Mouse (Mus musculus): ENCODE data around the gene Foxp4.

GRCm38 (mm10) chr17:47899156-47899555 lies 25.3 kb downstream of the Foxp4 start:
- TF ChIP-seq CTCF (IDR thresholded peaks at IDR 0.05; ENCODE audit: low read depth) (no peak), EP300 (optimal IDR thresholded peaks at IDR 0.05) (no peak)
